In genomic region chr4:53397280-53398117, GRCm38 (mm10) we compare ENCODE assay signal across 8 mouse cellular contexts. TPM values are rescaled to one million over a fixed set of nuclear protein-coding genes. Genes with fewer than 3 reads are reported as not detected.
DNase-seq lines count a peak whose midpoint lies in the region; ATAC-seq and TF ChIP-seq lines count a peak whose summit lies in the region.
"Had no signal": no experiment of that assay in that cellular context is flagged by ENCODE, and none has a peak within 500 bp of the region (broad histone marks: within the 10 kb centered on the region; RNA-seq: fewer than 3 reads in every experiment).

No protein-coding gene starts in this region.

- H3K36me3 ChIP-seq in hindbrain, postnatal 0 days (ENCODE audit: insufficient read depth, low read length) = no peaks in the 10 kb centered on the region
- no peaks in the 10 kb centered on the region for H3K36me3 ChIP-seq in hindbrain, embryonic 13.5 days
- H3K36me3 ChIP-seq in limb, embryonic 15.5 days = no peaks in the 10 kb centered on the region
- H3K36me3 ChIP-seq in kidney, embryonic 16.5 days (ENCODE audit: insufficient read depth, low read length) = no peaks in the 10 kb centered on the region

- ATAC-seq in hindbrain, postnatal 0 days = no peak
- no peak for ATAC-seq in hindbrain, embryonic 13.5 days (ENCODE audit: low FRiP score)
- no peak for ATAC-seq in limb, embryonic 15.5 days (ENCODE audit: insufficient number of reproducible peaks, low FRiP score, low TSS enrichment, low read depth)
- ATAC-seq in kidney, embryonic 16.5 days (ENCODE audit: low FRiP score, low TSS enrichment) = no peak

- no peak for TF ChIP-seq CTCF in hindbrain, postnatal 0 days (IDR thresholded peaks at IDR 0.05; ENCODE audit: low read depth)

- H3K4me3 ChIP-seq in hindbrain, postnatal 0 days (ENCODE audit: low read length) = no peak overlapping the region
- no peak overlapping the region for H3K4me3 ChIP-seq in hindbrain, embryonic 13.5 days
- H3K4me3 ChIP-seq in limb, embryonic 15.5 days = no peak overlapping the region
- H3K4me3 ChIP-seq in kidney, embryonic 16.5 days (ENCODE audit: low read length) = no peak overlapping the region

- H3K27ac ChIP-seq in hindbrain, postnatal 0 days = no peak overlapping the region; the same call in 1 of the 2 replicates
- no peak overlapping the region for H3K27ac ChIP-seq in hindbrain, embryonic 13.5 days
- H3K27ac ChIP-seq in limb, embryonic 15.5 days = peak overlapping the region; percentile 44
- no peak overlapping the region for H3K27ac ChIP-seq in kidney, embryonic 16.5 days (ENCODE audit: low read length)

- peak; percentile 42 for DNase-seq in hindbrain, postnatal 0 days (ENCODE audit: low spot score)
- peak; percentile 38 for DNase-seq in NIH3T3 (ENCODE audit: low read depth)
- peak; percentile 84 to 89 for DNase-seq in cerebellum, postnatal 10 days
- no peak for DNase-seq in kidney, postnatal 4 days
- DNase-seq: kidney, postnatal 36 days had no signal

- H3K27me3 ChIP-seq in hindbrain, postnatal 0 days (ENCODE audit: insufficient read depth, low read length) = no peaks in the 10 kb centered on the region
- no peaks in the 10 kb centered on the region for H3K27me3 ChIP-seq in hindbrain, embryonic 13.5 days
- no peaks in the 10 kb centered on the region for H3K27me3 ChIP-seq in limb, embryonic 15.5 days
- no peaks in the 10 kb centered on the region for H3K27me3 ChIP-seq in kidney, embryonic 16.5 days (ENCODE audit: insufficient read depth, low read length)

- 53% methylated on average over 4 of the region's 4 CpGs for WGBS in hindbrain, postnatal 0 days
- WGBS in hindbrain, embryonic 13.5 days = 84% methylated on average over 4 of the region's 4 CpGs
- 48% methylated on average over 4 of the region's 4 CpGs for WGBS in limb, embryonic 15.5 days
- WGBS in kidney, embryonic 16.5 days = 53% methylated on average over 4 of the region's 4 CpGs

- no peaks in the 10 kb centered on the region for H3K9me3 ChIP-seq in hindbrain, postnatal 0 days (ENCODE audit: low read length)
- H3K9me3 ChIP-seq in hindbrain, embryonic 13.5 days = no peaks in the 10 kb centered on the region
- H3K9me3 ChIP-seq in limb, embryonic 15.5 days = no peaks in the 10 kb centered on the region
- H3K9me3 ChIP-seq in kidney, embryonic 16.5 days (ENCODE audit: low read length) = no peaks in the 10 kb centered on the region

- H3K4me1 ChIP-seq in hindbrain, postnatal 0 days (ENCODE audit: insufficient read depth, low read length) = no peaks in the 10 kb centered on the region
- no peaks in the 10 kb centered on the region for H3K4me1 ChIP-seq in hindbrain, embryonic 13.5 days (replicated peaks)
- peaks cover 12% of the 10 kb centered on the region; the same call in 1 of the 2 replicates for H3K4me1 ChIP-seq in limb, embryonic 15.5 days
- 0 out of 2 replicates have a peak, but pooled peaks cover 2% of the 10 kb centered on the region for H3K4me1 ChIP-seq in kidney, embryonic 16.5 days (ENCODE audit: insufficient read depth, low read length)

- no peak overlapping the region for H3K4me2 ChIP-seq in hindbrain, postnatal 0 days (ENCODE audit: low read depth, low read length)
- H3K4me2 ChIP-seq in hindbrain, embryonic 13.5 days = no peak overlapping the region
- no peak overlapping the region for H3K4me2 ChIP-seq in limb, embryonic 15.5 days
- no peak overlapping the region for H3K4me2 ChIP-seq in kidney, embryonic 16.5 days (replicated peaks; ENCODE audit: low read depth, low read length)

- no peak overlapping the region for H3K9ac ChIP-seq in hindbrain, postnatal 0 days (replicated peaks; ENCODE audit: low read length)
- H3K9ac ChIP-seq in hindbrain, embryonic 13.5 days = no peak overlapping the region
- no peak overlapping the region for H3K9ac ChIP-seq in limb, embryonic 15.5 days
- no peak overlapping the region for H3K9ac ChIP-seq in kidney, embryonic 16.5 days (replicated peaks; ENCODE audit: low read length)

RNA-seq across cellular contexts. Expression of gene Slc44a1, which starts 42.7 kb away (rescaled TPM):
- 28.6 and 39.4 TPM in 2 replicates for total RNA-seq in hindbrain, postnatal 0 days (2014; rRNA removed)
- 13.6 and 14.5 TPM in 2 replicates for polyA plus RNA-seq in hindbrain, postnatal 0 days (2015; fragmentation: Nextera tagmentation; extraction: Ambion mirVana)
- 8.8 and 9.8 TPM in 2 replicates for polyA plus RNA-seq in hindbrain, embryonic 13.5 days (2015; fragmentation: Nextera tagmentation; extraction: Ambion mirVana)
- polyA plus RNA-seq in limb, embryonic 15.5 days (2015; fragmentation: Nextera tagmentation; extraction: Ambion mirVana) = 27.0 and 36.9 TPM in 2 replicates
- 15.2 and 33.7 TPM in 2 replicates for polyA plus RNA-seq in kidney, embryonic 16.5 days (2015; fragmentation: Nextera tagmentation; extraction: Ambion mirVana)

Comparison
In these comparisons a context has a peak if more than half of its experiments do, and no peak if none do; other contexts are left out.
1. DNase-seq: peak in hindbrain, postnatal 0 days (single experiment), NIH3T3 (single experiment) and cerebellum, postnatal 10 days (2 of 2); none in kidney, postnatal 4 days (0 of 2).